Mouse (Mus musculus) cerebellum, adult 9-10 months (tissue): ENCODE data around the gene Srd5a2.
A peak's percentile ranks its signal among the peaks of the same experiment; 100 is the strongest.
"Not testable (repeated sequence)": the region's sequence is repeated elsewhere in the genome, so short reads cannot be mapped to it uniquely, and the experiment has no call there.

Experiments used
- DNase-seq: peaks from one replicate; pipeline ENCODE4 v3.0.0; 2022

The Srd5a2 gene

DNA sequence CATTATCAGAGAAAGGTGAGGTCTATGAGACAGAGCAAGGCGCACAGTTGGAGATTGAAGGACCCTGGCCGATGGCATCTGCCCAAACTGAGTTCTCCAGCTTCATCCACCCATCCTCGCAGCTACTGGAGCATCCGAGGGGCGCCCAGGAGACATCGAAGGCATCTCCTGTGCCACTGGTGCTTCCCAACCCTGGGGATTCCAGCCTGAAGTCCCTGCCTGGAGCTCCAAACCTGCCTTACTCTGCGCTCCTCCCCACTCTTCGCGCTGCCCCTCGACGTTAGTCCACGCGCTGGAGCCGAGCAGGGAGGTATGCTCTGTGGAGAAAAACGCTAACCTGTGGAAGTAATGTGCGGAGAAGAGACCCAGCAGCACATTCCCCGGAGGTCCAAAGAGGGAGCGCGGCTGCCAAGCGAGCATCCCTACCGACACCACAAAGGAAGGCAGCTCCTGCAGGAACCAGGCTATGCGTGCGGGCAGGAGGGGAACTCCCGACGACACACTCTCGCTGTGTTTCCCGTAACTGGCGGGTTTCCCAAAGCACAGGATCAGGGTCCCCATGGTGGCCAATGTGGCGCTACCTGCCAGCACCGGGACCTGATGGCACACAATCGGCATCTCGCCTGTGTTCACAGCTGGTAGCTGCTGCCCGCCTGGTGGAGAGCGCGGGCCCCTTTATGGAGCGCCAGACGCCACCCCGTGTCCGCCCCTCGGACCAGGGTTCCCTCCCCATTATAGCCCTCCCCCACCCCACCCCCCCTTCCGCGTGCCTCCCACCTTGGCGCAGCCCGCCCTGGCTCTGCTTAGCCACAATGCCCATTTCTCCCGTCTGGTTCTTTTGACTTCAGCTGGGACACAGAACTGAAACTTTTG lies at the start of gene Srd5a2:
Srd5a2 (minus strand) TSS at position 707 of the 873 bp plus-strand sequence.
- DNase-seq, result no peak

- no peak for DNase-seq
Measured at GRCm38 (mm10) chr17:74088886-74089678, 41.4 kb upstream of the Srd5a2 start.

GRCm38 (mm10) chr17:74088016-74088415 lies 40.3 kb upstream of the Srd5a2 start:
- no peak for DNase-seq

DNA sequence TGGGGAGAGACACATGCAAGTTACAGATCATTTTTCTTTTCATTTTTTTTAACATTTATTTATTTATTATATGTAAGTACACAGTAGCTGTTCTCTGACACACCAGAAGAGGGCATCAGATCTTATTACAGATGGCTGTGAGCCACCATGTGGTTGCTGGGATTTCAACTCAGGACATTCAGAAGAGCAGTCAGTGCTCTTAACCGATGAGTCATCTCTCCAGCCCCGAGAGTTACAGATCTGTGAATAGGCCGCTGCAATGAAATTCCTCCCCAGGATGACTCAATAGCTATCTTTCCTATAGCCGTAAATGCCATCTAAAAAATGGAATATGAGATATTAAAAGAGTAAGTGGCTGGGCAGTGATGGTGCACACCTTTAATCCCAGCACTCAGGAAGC lies 35.7 kb upstream of the Srd5a2 start:
- DNase-seq, result no peak

GRCm38 (mm10) chr17:74080076-74080615 lies 32.4 kb upstream of the Srd5a2 start:
- no peak for DNase-seq

DNA sequence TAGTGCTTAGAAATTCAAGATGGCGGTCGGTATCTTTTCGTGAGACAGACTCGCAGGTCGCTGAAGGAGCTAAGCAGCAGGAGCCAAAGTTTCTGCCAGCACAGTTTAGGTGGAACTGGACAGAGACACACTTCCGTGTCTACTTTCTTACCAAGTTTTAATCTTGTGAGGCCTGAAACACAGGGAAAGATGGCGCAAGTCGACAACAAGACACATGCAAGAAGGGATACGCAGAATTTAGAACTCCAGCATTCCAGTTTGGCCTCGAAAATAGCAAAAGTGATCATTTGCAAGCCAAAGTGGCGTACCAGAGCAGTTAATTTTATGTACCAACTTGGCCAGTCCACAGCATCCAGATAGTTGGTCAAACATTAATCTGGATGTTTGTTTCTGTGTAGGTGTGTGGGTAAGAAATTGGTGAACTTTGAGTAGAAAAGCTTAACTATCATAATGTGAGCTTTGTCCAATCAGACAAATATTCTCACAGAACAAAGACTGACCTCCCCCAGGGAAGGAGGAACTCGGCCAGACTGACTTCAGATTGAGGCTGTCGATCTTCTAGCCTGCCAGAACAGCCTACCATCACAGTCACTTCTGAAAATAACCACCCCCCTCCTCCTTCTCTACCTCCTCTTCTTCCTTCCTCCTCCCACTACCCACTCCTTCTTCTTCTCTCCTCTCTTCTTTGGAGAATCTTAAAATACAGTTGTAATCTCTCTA lies 31.2 kb upstream of the Srd5a2 start:
- DNase-seq, result no peak

DNA sequence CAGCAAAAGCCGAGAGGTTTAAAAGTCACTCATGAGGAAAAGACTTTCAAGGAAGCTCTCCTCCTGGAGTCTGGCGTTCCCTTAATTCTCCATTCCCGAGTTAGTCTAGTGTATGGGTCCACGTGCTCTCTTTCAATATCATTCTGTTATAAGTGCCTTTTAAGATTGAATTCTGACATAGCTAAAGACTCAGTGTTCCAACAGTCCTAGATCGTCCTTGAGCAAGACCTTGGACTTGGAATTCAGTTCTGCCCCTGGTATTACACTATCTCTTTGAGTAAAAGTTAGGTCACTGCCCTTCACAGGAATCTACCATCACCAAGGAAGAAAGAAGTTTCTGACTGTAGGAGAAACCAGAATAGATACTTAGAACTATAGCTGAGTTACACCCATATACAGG lies 25.4 kb upstream of the Srd5a2 start:
- not testable (repeated sequence) for DNase-seq

DNA sequence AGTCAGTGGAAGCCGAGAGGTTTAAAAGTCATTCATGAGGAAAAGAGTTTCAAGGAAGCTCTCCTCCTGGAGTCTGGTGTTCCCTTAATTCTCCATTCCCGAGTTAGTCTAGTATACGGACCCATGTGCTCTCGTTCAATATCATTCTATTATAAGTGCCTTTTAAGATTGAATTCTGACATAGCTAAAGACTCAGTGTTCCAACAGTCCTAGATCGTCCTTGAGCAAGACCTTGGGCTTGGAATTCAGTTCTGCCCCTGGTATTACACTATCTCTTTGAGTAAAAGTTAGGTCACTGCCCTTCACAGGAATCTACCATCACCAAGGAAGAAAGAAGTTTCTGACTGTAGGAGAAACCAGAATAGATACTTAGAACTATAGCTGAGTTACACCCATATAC lies 15.0 kb upstream of the Srd5a2 start:
- not testable (repeated sequence) for DNase-seq

DNA sequence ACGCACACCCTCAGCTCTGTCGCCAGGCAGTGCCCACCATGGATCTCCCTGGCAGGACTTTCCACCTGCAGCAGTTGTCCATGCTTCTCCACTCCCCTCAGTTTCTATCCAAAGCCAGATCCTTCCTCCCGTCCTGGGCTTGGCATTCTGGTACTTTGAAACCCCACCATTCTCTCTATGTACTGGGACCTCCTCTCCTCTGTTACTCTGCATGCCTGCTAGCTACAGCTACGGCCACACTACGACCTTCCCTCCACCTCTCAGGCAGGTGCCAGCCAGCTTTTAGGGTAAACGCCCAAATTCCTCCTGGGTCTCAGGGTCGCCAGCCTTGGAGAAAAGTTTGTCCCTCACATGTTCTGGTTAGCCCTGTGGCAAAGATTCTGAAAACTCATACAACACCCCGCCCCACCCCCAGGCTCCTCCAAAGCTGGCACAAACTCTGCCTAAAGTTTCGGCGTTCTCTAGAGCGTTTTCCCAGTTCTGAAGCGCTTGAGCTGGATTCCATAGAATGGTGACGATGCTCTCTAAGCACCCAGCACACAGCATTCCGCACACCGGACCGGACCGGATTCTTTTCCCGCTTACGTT lies 607 bp upstream of the Srd5a2 start:
- DNase-seq, result no peak

GRCm38 (mm10) chr17:74043754-74044153 lies 4.0 kb downstream of the Srd5a2 start:
- peak; percentile 34 for DNase-seq

- peak; percentile 78 for DNase-seq
Measured at GRCm38 (mm10) chr17:74020526-74021203, 27.1 kb downstream of the Srd5a2 start.

DNA sequence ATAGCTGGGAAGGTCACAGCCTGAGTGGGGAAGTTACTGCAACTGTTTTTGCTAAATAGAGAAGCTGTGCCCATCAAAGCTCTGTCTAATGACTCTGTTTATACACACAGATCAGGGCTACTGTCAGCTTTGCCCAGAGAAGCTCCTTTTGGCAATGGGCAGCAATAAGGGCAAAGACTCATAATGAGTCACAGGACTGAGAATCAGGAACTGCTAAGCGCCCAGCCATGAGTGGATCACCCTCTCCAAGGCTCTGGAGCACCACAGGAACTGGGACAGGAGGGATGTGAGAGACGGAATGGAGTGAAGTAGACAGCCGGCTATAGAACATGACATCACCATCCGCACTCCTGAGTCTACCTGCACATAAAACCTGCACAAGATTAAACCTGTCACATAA lies 29.4 kb downstream of the Srd5a2 start:
- DNase-seq, result no peak

DNA sequence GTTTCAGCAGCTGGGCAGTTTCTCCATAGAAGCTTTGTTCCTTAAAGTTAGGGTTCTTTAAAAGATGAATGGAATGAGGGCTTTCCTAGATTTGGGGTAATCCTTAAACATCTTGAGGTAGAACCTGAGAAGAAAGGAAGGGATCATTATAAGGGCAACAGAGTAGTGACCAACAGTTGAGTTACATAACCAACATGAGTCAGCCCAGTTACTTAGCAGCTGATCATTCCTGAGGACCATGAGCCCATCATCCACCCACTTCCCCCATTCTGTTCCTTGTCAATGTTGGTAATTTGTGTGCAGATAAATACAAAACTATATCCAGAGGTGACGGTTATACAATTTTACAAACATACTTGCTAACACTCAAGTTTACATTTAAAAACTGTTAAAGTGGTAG lies 30.1 kb downstream of the Srd5a2 start:
- DNase-seq, result no peak

DNA sequence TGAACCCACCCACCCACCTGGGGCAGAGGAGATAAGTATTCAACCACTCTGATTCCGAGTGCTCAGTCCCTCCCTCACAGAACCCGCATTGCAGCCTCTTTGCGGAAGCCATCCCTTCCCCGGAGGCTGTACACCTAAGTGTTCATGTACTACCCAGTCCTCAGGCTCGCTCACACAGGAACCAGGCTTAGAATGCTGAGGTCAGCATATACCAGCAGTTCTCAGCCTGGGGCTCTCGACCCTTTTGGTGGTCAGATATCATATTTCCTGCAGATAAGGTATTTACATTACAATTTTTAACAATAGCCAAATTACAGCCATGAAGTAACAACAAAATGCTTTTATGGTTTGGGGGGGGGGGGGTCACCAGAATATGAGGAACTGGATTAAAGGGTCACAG lies 32.6 kb downstream of the Srd5a2 start:
- DNase-seq, result no peak

- no peak for DNase-seq
Measured at GRCm38 (mm10) chr17:74008680-74009079, 39.0 kb downstream of the Srd5a2 start.

GRCm38 (mm10) chr17:74007001-74007400 lies 40.7 kb downstream of the Srd5a2 start:
- DNase-seq, result no peak

DNA sequence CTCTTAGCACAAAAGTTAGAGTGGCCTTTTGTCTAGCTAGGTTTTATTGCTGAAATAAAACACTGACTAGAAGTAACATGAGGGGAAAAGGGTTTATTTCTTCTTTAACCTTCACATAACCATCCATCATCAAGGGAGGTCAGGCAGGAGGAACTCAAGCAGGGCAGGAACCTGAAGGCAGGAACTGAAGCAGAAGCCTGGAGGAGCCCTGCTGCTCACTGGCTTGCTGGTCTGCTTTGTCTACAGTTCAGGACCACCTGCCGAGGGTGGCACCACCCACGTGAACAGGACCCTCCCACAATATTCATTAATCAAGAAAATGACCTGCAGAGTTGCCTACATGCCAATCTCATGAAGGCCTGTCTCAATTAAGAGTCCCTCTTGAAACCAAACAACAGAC lies 45.3 kb downstream of the Srd5a2 start:
- no peak for DNase-seq

DNA sequence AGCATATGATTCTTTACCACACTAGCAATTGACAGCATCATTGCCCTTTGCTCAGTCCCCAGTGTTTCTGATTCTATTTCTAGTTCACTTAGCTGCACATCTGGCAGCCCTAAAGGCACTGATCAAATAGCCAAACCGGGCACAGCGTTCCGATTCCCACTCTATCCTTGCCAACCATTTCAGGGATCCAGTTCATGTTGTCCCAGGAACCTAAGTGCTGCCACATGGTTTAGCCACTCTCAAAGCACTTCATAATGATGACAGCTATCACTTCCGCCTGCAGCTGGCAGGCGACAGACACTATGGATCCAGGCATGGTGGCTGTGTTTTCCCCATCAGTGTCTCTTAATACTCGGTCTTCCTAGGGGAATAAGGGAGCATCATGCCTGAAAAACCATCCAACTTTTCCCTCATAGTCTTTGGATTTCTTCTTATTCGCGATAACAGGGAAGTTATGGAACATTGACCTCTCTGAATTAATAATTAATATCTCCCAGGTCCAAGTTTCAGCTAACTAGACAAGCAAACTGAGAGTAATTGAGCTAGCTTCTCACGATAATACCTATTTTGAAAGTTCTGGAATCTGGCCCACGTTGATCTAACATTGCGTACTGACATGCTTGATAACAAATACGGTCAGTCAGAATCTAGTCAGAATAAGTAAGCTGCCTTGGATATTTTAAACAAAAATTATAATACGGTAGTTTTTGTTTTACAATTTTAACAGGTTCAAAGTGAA lies 51.6 kb downstream of the Srd5a2 start:
- no peak for DNase-seq

DNA sequence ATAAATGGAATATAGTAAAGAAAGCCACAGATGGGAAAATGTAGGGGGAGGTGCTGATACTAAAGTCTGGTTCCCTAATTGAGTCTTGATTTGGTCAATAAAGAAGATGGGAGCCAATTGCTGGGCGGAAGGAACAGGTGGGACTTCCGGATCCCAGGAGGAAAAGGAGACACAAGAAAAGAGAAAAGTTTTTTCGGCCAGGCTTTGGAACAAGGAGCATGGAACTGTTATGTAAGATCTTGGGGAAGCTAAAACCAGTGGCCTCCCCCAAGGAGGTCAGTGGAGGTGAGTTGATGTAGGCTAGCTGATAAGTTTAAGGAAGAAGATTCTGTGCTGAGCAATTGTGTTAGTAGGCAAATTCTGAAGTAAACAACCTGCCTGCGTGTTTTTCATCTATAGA lies 56.5 kb downstream of the Srd5a2 start:
- DNase-seq, result no peak

DNA sequence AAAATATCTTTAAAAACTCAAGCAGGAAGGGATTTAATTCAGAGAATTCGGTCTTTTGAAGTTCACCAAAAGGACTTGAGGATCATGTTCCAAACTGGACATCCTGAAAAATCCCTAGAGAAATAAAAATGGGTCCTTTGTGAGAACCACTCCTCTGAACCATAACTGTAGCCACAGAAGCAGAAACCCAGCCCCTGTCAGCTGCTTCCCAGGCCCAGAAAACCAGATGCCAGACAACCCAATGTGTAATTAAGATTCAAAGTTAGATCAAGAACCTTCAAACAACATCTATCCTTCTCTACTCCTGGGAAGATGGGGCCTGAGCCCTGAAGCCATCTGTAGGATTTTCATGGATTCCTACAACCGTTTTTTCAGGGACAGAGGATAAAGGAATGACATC lies 61.1 kb downstream of the Srd5a2 start:
- no peak for DNase-seq

DNA sequence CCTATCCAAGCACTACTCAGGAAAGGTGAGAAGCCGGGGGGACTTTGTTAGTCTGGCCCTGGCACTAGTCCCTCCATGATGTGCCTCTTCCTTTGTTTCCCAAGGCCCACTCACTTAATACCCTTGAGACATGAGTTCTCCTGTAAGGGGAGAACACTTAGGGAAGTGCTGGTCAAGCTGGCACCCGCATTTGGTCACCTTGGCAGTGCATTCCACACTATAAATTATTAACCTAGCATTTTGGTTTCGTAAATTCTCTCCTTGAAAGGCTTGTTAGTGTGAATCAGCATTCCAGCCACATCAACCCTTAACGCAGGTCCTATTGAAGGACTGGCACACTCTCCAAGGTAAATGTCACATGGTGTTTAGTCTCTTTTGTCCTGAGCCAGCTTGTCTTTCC lies 61.8 kb downstream of the Srd5a2 start:
- DNase-seq, result no peak
